Mouse (Mus musculus) heart, embryonic 13.5 days (tissue): ENCODE measurements around the gene Snx1. TPM values are rescaled to one million over a fixed set of nuclear protein-coding genes. Genes with fewer than 3 reads are reported as not detected.
A peak's percentile ranks its signal among the peaks of the same experiment; 100 is the strongest.

Experiments
- ATAC-seq: fragments of 200-750 bp; cut with Nextera tagmentation; 2 replicates; pipeline ENCODE4 v1.8.0; 2017; ENCODE audit warnings: moderate TSS enrichment; ENCODE audit not compliant: insufficient number of reproducible peaks, low FRiP score, low TSS enrichment; ENCODE audit errors: extremely low read depth
- H3K27ac ChIP-seq: fragments of 300-500 bp; sonication (generic); replicated peaks from 2 replicates; pipeline ENCODE4 v1.5.1; 2015; ENCODE audit warnings: moderate library complexity, mild to moderate bottlenecking, inconsistent platforms
- H3K27me3 ChIP-seq: fragments of 300-500 bp; sonication (generic); replicated peaks from 2 replicates; pipeline ENCODE4 v1.6.1; 2015; ENCODE audit warnings: mild to moderate bottlenecking, inconsistent platforms
- H3K36me3 ChIP-seq: fragments of 300-500 bp; sonication (generic); 2 replicates; pipeline ENCODE4 v1.6.1; 2015; ENCODE audit warnings: mild to moderate bottlenecking, inconsistent platforms
- H3K4me1 ChIP-seq: fragments of 300-500 bp; sonication (generic); 2 replicates; pipeline ENCODE4 v1.6.1; 2015; ENCODE audit warnings: inconsistent platforms
- H3K4me2 ChIP-seq: fragments of 300-500 bp; sonication (generic); 2 replicates; pipeline ENCODE4 v1.6.1; 2015; ENCODE audit warnings: inconsistent platforms, mild to moderate bottlenecking, moderate library complexity
- H3K4me3 ChIP-seq: fragments of 300-500 bp; sonication (generic); 2 replicates; pipeline ENCODE4 v1.5.1; 2015; ENCODE audit warnings: moderate library complexity, mild to moderate bottlenecking, inconsistent platforms
- H3K9ac ChIP-seq: fragments of 300-500 bp; sonication (generic); 2 replicates; pipeline ENCODE4 v1.6.1; 2015; ENCODE audit warnings: inconsistent platforms, mild to moderate bottlenecking, moderate library complexity
- H3K9me3 ChIP-seq: fragments of 300-500 bp; sonication (generic); 2 replicates; pipeline ENCODE4 v1.6.1; 2016; ENCODE audit warnings: inconsistent platforms
- WGBS: fragments of 180-500 bp; shearing (Covaris S2); methylation state at CpG from one replicate; pipeline ENCODE4 v1.1.7; 2015; ENCODE audit warnings: mixed read lengths; 5-methylcytosine and 5-hydroxymethylcytosine counted together
- polyA plus RNA-seq: library from polyadenylated mRNA; unstranded; fragments of >200 nt; fragmentation: Nextera tagmentation; extraction: Ambion mirVana; gene quantifications from 2 replicates; pipeline ENCODE4 v1.2.1, GENCODE M21; 2015

Snx1 gene
- polyA plus RNA-seq, 1 experiment from 2014 or later = 59.6 TPM

GRCm38 (mm10) chr9:66157958-66158830 lies 31.8 kb upstream of the Snx1 start, which contains the start of gene Dapk2:
Dapk2 (plus strand) TSS chr9:66158223.
- peak; percentile 91 for ATAC-seq
- WGBS = under 1% methylated on average over 57 of the region's 58 CpGs

GRCm38 (mm10) chr9:66155534-66155933 lies 29.1 kb upstream of the Snx1 start:
- H3K9me3 ChIP-seq = no peaks in the 10 kb centered on the region
- no peak overlapping the region for H3K27ac ChIP-seq
- no peak for ATAC-seq
- no peak overlapping the region for H3K4me2 ChIP-seq
- H3K27me3 ChIP-seq = peaks cover 51% of the 10 kb centered on the region
- no peaks in the 10 kb centered on the region for H3K36me3 ChIP-seq
- WGBS = 77% methylated on average over 1 of the region's 1 CpGs
- H3K4me3 ChIP-seq = no peak overlapping the region
- H3K4me1 ChIP-seq = peaks cover 9% of the 10 kb centered on the region; the same call in 1 of the 2 replicates
- H3K9ac ChIP-seq = no peak overlapping the region

More at GRCm38 (mm10) chr9:66157958-66158830, 31.8 kb upstream of the Snx1 start, which contains the start of gene Dapk2:
- H3K9ac ChIP-seq = peak within 1 kb of the TSS; percentile 80
- peaks cover 33% of the 10 kb centered on the region for H3K27me3 ChIP-seq
- peak within 1 kb of the TSS; percentile 78 for H3K4me2 ChIP-seq
- H3K9me3 ChIP-seq = no peaks in the 10 kb centered on the region
- H3K27ac ChIP-seq = no peak within 1 kb of the TSS
- no peaks in the 10 kb centered on the region for H3K36me3 ChIP-seq
- peak within 1 kb of the TSS; percentile 56 for H3K4me3 ChIP-seq
- H3K4me1 ChIP-seq = peaks cover 14% of the 10 kb centered on the region

- H3K9me3 ChIP-seq = no peaks in the 10 kb centered on the region
- H3K9ac ChIP-seq = no peak overlapping the region
- WGBS = 85% methylated on average over 9 of the region's 9 CpGs
These were observed 27.6 kb upstream of the Snx1 start for GRCm38 (mm10) chr9:66154013-66154412.

GRCm38 (mm10) chr9:66153594-66153993 lies 27.2 kb upstream of the Snx1 start:
- 84% methylated on average over 6 of the region's 6 CpGs for WGBS
- 0 out of 2 replicates have a peak, but pooled peaks cover 5% of the 10 kb centered on the region for H3K4me1 ChIP-seq
- H3K36me3 ChIP-seq = no peaks in the 10 kb centered on the region

More at GRCm38 (mm10) chr9:66154013-66154412, 27.6 kb upstream of the Snx1 start:
- Histone ChIP-seq H3K4me3 (no peak overlapping the region), H3K4me2 (no peak overlapping the region), H3K27me3 (peaks cover 49% of the 10 kb centered on the region), H3K4me1 (peaks cover 9% of the 10 kb centered on the region; the same call in 1 of the 2 replicates), H3K27ac (no peak overlapping the region), H3K36me3 (no peaks in the 10 kb centered on the region)
- ATAC-seq = no peak

GRCm38 (mm10) chr9:66152011-66152410 lies 25.6 kb upstream of the Snx1 start:
- Histone ChIP-seq H3K4me2 (no peak overlapping the region), H3K9me3 (no peaks in the 10 kb centered on the region), H3K4me1 (no peaks in the 10 kb centered on the region), H3K9ac (no peak overlapping the region), H3K27ac (no peak overlapping the region), H3K27me3 (peaks cover 36% of the 10 kb centered on the region), H3K36me3 (no peaks in the 10 kb centered on the region), H3K4me3 (no peak overlapping the region)
- ATAC-seq = no peak
- 47% methylated on average over 9 of the region's 9 CpGs for whole genome bisulfite sequencing

More at GRCm38 (mm10) chr9:66153594-66153993, 27.2 kb upstream of the Snx1 start:
- Histone ChIP-seq H3K27me3 (peaks cover 45% of the 10 kb centered on the region), H3K27ac (no peak overlapping the region), H3K9ac (no peak overlapping the region), H3K9me3 (no peaks in the 10 kb centered on the region), H3K4me2 (no peak overlapping the region), H3K4me3 (no peak overlapping the region)
- ATAC-seq = no peak

- no peaks in the 10 kb centered on the region for H3K4me1 ChIP-seq
- no peak for ATAC-seq
- no peak overlapping the region for H3K9ac ChIP-seq
- H3K9me3 ChIP-seq = no peaks in the 10 kb centered on the region
- no peaks in the 10 kb centered on the region; the same call in 1 of the 2 replicates for H3K36me3 ChIP-seq
- H3K4me3 ChIP-seq = no peak overlapping the region
- H3K4me2 ChIP-seq = no peak overlapping the region
- peaks cover 10% of the 10 kb centered on the region; the same call in 1 of the 2 replicates for H3K27me3 ChIP-seq
- no peak overlapping the region for H3K27ac ChIP-seq
These were observed 19.8 kb upstream of the Snx1 start for GRCm38 (mm10) chr9:66146141-66146540.

- Histone ChIP-seq H3K9me3 (no peaks in the 10 kb centered on the region), H3K4me3 (no peak overlapping the region), H3K4me1 (no peaks in the 10 kb centered on the region), H3K4me2 (no peak overlapping the region), H3K9ac (no peak overlapping the region), H3K27ac (no peak overlapping the region), H3K36me3 (peaks cover 17% of the 10 kb centered on the region), H3K27me3 (no peaks in the 10 kb centered on the region; the same call in 1 of the 2 replicates)
- no peak for ATAC-seq
- 6% methylated on average over 6 of the region's 6 CpGs for WGBS
These were observed 17.9 kb upstream of the Snx1 start for GRCm38 (mm10) chr9:66144248-66144647.

- Histone ChIP-seq H3K4me3 (no peak overlapping the region), H3K4me2 (no peak overlapping the region), H3K36me3 (peaks cover 35% of the 10 kb centered on the region), H3K27me3 (no peaks in the 10 kb centered on the region), H3K9ac (no peak overlapping the region), H3K9me3 (no peaks in the 10 kb centered on the region), H3K27ac (no peak overlapping the region), H3K4me1 (no peaks in the 10 kb centered on the region)
- ATAC-seq = no peak
- WGBS = 74% methylated on average over 1 of the region's 1 CpGs
These were observed 15.9 kb upstream of the Snx1 start for GRCm38 (mm10) chr9:66142265-66142664.

- no peak for ATAC-seq
- 81% methylated on average over 7 of the region's 7 CpGs for WGBS
- H3K27me3 ChIP-seq = no peaks in the 10 kb centered on the region
- no peak overlapping the region for H3K4me2 ChIP-seq
- H3K9me3 ChIP-seq = no peaks in the 10 kb centered on the region
- H3K9ac ChIP-seq = no peak overlapping the region
- peaks cover 75% of the 10 kb centered on the region for H3K36me3 ChIP-seq
- H3K4me3 ChIP-seq = no peak overlapping the region
- no peaks in the 10 kb centered on the region for H3K4me1 ChIP-seq
- H3K27ac ChIP-seq = no peak overlapping the region
These were observed 11.8 kb upstream of the Snx1 start for GRCm38 (mm10) chr9:66138193-66138592.

GRCm38 (mm10) chr9:66135967-66136366 lies 9.6 kb upstream of the Snx1 start:
- H3K36me3 ChIP-seq = peaks cover 91% of the 10 kb centered on the region
- H3K9ac ChIP-seq = no peak overlapping the region
- no peaks in the 10 kb centered on the region for H3K9me3 ChIP-seq
- 44% methylated on average over 4 of the region's 4 CpGs for WGBS
- no peak overlapping the region for H3K27ac ChIP-seq
- no peak overlapping the region for H3K4me3 ChIP-seq
- no peaks in the 10 kb centered on the region for H3K27me3 ChIP-seq
- no peak for ATAC-seq
- no peak overlapping the region for H3K4me2 ChIP-seq
- no peaks in the 10 kb centered on the region for H3K4me1 ChIP-seq

GRCm38 (mm10) chr9:66131466-66131865 lies 5.1 kb upstream of the Snx1 start:
- 93% methylated on average over 2 of the region's 2 CpGs for WGBS
- Histone ChIP-seq H3K9me3 (no peaks in the 10 kb centered on the region), H3K27ac (no peak overlapping the region), H3K4me1 (peaks cover 15% of the 10 kb centered on the region), H3K4me2 (no peak overlapping the region), H3K4me3 (no peak overlapping the region), H3K9ac (no peak overlapping the region), H3K27me3 (no peaks in the 10 kb centered on the region), H3K36me3 (peaks cover 73% of the 10 kb centered on the region)
- no peak for ATAC-seq
